Mouse (Mus musculus): ENCODE results near the gene Tsr1.

Gene Tsr1

GRCm38 (mm10) chr11:74896901-74897677 is 782 bp upstream of the Tsr1 start, which contains the start of gene Sgsm2:
Sgsm2 (minus strand) TSS chr11:74897060.
- peak; percentile 84 for DNase-seq (ENCODE audit: low read depth, low spot score)

- no peak for DNase-seq (ENCODE audit: low read depth, low spot score)
These were observed 601 bp downstream of the Tsr1 start for GRCm38 (mm10) chr11:74898517-74898827.

GRCm38 (mm10) chr11:74901555-74901954 is 3.7 kb downstream of the Tsr1 start:
- no peak for DNase-seq (ENCODE audit: low read depth, low spot score)

GRCm38 (mm10) chr11:74902416-74902815 is 4.5 kb downstream of the Tsr1 start:
- no peak for DNase-seq (ENCODE audit: low read depth, low spot score)

- DNase-seq (ENCODE audit: low read depth, low spot score): no peak
These were observed 10.0 kb downstream of the Tsr1 start for GRCm38 (mm10) chr11:74907850-74908249.

- no peak for DNase-seq (ENCODE audit: low read depth, low spot score)
These were observed 10.9 kb downstream of the Tsr1 start for GRCm38 (mm10) chr11:74908618-74909399.

- no peak for DNase-seq (ENCODE audit: low read depth, low spot score)
These were observed 12.1 kb downstream of the Tsr1 start for GRCm38 (mm10) chr11:74909978-74910377.

GRCm38 (mm10) chr11:74912492-74912891 is 14.6 kb downstream of the Tsr1 start:
- no peak for DNase-seq (ENCODE audit: low read depth, low spot score)

GRCm38 (mm10) chr11:74919249-74919648 is 21.4 kb downstream of the Tsr1 start:
- no peak for DNase-seq (ENCODE audit: low read depth, low spot score)

- peak; percentile 13 for DNase-seq (ENCODE audit: low read depth, low spot score)
These were observed 26.3 kb downstream of the Tsr1 start for GRCm38 (mm10) chr11:74924149-74924548.

- DNase-seq (ENCODE audit: low read depth, low spot score): peak; percentile 97
These were observed 27.9 kb downstream of the Tsr1 start, which contains the start of the genes Smg6 and Srr for GRCm38 (mm10) chr11:74925577-74926387. Smg6 (plus strand) TSS chr11:74925823. Srr (minus strand) TSS chr11:74925948.

- no peak for DNase-seq (ENCODE audit: low read depth, low spot score)
These were observed 28.6 kb downstream of the Tsr1 start for GRCm38 (mm10) chr11:74926388-74927005.

- no peak for DNase-seq (ENCODE audit: low read depth, low spot score)
These were observed 29.4 kb downstream of the Tsr1 start for GRCm38 (mm10) chr11:74927236-74927725.

- DNase-seq (ENCODE audit: low read depth, low spot score): no peak
These were observed 31.2 kb downstream of the Tsr1 start for GRCm38 (mm10) chr11:74929111-74929510.

GRCm38 (mm10) chr11:74930391-74930790 is 32.5 kb downstream of the Tsr1 start:
- no peak for DNase-seq (ENCODE audit: low read depth, low spot score)

GRCm38 (mm10) chr11:74946348-74946747 is 48.5 kb downstream of the Tsr1 start:
- peak; percentile 44 for DNase-seq (ENCODE audit: low read depth, low spot score)

GRCm38 (mm10) chr11:74954901-74955300 is 57.0 kb downstream of the Tsr1 start:
- no peak for DNase-seq (ENCODE audit: low read depth, low spot score)

GRCm38 (mm10) chr11:74956006-74956405 is 58.1 kb downstream of the Tsr1 start:
- DNase-seq (ENCODE audit: low read depth, low spot score): no peak

- no peak for DNase-seq (ENCODE audit: low read depth, low spot score)
These were observed 59.7 kb downstream of the Tsr1 start for GRCm38 (mm10) chr11:74957600-74957999.
